In genomic region chr8:69395050-69395789, GRCm38 (mm10) we compare ENCODE assay signal across 8 mouse cellular contexts. TPM values are rescaled to one million over a fixed set of nuclear protein-coding genes. Genes with fewer than 3 reads are reported as not detected.
DNase-seq lines count a peak whose midpoint lies in the region; ATAC-seq lines count a peak whose summit lies in the region.

No protein-coding gene starts in this region.

- H3K9ac ChIP-seq in intestine, embryonic 15.5 days = peak overlapping the region; percentile 92

- H3K4me2 ChIP-seq in intestine, embryonic 15.5 days (replicated peaks) = peak overlapping the region; percentile 69

- ATAC-seq in intestine, embryonic 15.5 days = peak; percentile 97
- peak; percentile 98 for ATAC-seq in megakaryocyte-erythroid progenitor cell, adult 5-6 weeks (replicated peaks; ENCODE audit: low FRiP score, low TSS enrichment, poor library complexity, severe bottlenecking)

- intact Hi-C loops in left cerebral cortex, postnatal 14 days (cut with DNase I) = no loop called here

- no peaks in the 10 kb centered on the region for H3K27me3 ChIP-seq in intestine, embryonic 15.5 days (replicated peaks)

- H3K27ac ChIP-seq in intestine, embryonic 15.5 days = peak overlapping the region; percentile 97

- no peaks in the 10 kb centered on the region for H3K9me3 ChIP-seq in intestine, embryonic 15.5 days

- peaks cover 4% of the 10 kb centered on the region; the same call in 1 of the 2 replicates for H3K36me3 ChIP-seq in intestine, embryonic 15.5 days

- DNase-seq in adrenal gland, adult 8-10 months = peak; percentile 89
- DNase-seq in embryo, embryonic 11 days = peak; percentile 94
- peak; percentile 63 to 87 for DNase-seq in gastrocnemius, postnatal 4 days (ENCODE audit: low spot score in 2 of 2)
- peak; percentile 93 to 95 for DNase-seq in left cerebral cortex, postnatal 14 days (ENCODE audit: low spot score in 2 of 2)
- peak; percentile 86 for DNase-seq in right cerebral cortex, postnatal 14 days
- DNase-seq in urinary bladder, postnatal 25 days (ENCODE audit: low spot score) = peak; percentile 77

- WGBS in intestine, embryonic 15.5 days = under 1% methylated on average over 26 of the region's 26 CpGs

- peaks cover 3% of the 10 kb centered on the region; the same call in 1 of the 2 replicates for H3K4me1 ChIP-seq in intestine, embryonic 15.5 days (replicated peaks)

- peak overlapping the region; percentile 86 for H3K4me3 ChIP-seq in intestine, embryonic 15.5 days (replicated peaks)

RNA-seq across cellular contexts. Expression of gene Gm9495, which starts 58.1 kb away (rescaled TPM):
- under 1 TPM in 1 of 4 experiments, not detected in 3; 0.71 TPM for total RNA-seq in adrenal gland, adult 8-10 months (2022)
- total RNA-seq in gastrocnemius, postnatal 4 days (2021) = not detected
- not detected in 2 replicates for polyA plus RNA-seq in intestine, embryonic 15.5 days (2015; fragmentation: Nextera tagmentation; extraction: Ambion mirVana)
- total RNA-seq in left cerebral cortex, postnatal 14 days (2021) = not detected
- not detected in 2 replicates for total RNA-seq in megakaryocyte-erythroid progenitor cell, adult 5-6 weeks (2014; fragmentation: Nextera tagmentation)
- total RNA-seq in megakaryocyte-erythroid progenitor cell, adult 5-6 weeks (2017) = not detected in 2 replicates

Comparison
In these comparisons a context has a peak if more than half of its experiments do, and no peak if none do; other contexts are left out.
1. Peak in every context shown above with its lines: DNase-seq, ATAC-seq, H3K4me3 ChIP-seq and H3K27ac ChIP-seq.